ENCODE assay signal across 8 mouse cellular contexts in the genomic region with DNA sequence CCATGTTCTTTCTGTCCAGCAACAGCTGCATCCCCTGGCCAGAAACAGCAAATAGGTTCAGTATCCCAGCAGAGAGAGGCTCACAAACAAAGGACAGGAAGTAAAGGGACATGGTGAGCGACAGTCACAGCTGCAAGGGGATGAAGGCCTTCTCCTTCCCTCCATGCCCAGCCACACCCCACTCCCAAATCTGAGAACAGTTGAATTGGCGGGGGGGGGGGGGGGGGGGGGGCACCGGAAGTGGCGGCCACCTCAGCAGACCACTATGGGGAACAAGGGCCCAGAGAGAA. TPM values are rescaled to one million over a fixed set of nuclear protein-coding genes. Genes with fewer than 3 reads are reported as not detected.
A peak's percentile ranks its signal among the peaks of the same experiment; 100 is the strongest.
DNase-seq lines count a peak whose midpoint lies in the region; ATAC-seq and TF ChIP-seq lines count a peak whose summit lies in the region.

No protein-coding gene starts in this region.

- H3K4me2 ChIP-seq in heart, postnatal 0 days (ENCODE audit: low read depth, low read length), result peak overlapping the region; percentile 99

- peak overlapping the region; percentile 73 for H3K4me3 ChIP-seq in gastrocnemius, adult 2 months
- H3K4me3 ChIP-seq in E14TG2a.4 (replicated peaks; ENCODE audit: low read length), result peak overlapping the region; percentile 88
- H3K4me3 ChIP-seq in heart, postnatal 0 days (ENCODE audit: low read depth, low read length), result peak overlapping the region; percentile 90

- peaks cover 5% of the 10 kb centered on the region; the same call in 1 of the 2 replicates for H3K36me3 ChIP-seq in E14TG2a.4 (ENCODE audit: insufficient read depth, low read length)
- no peaks in the 10 kb centered on the region for H3K36me3 ChIP-seq in heart, postnatal 0 days (replicated peaks; ENCODE audit: control insufficient read depth, insufficient read depth, low read length)

- H3K27me3 ChIP-seq in E14TG2a.4 (ENCODE audit: insufficient read depth, low read length), result no peaks in the 10 kb centered on the region
- no peaks in the 10 kb centered on the region for H3K27me3 ChIP-seq in heart, postnatal 0 days (ENCODE audit: control insufficient read depth, insufficient read depth, low read length)

- peak overlapping the region; percentile 96 for H3K27ac ChIP-seq in gastrocnemius, adult 2 months
- H3K27ac ChIP-seq in heart, postnatal 0 days (ENCODE audit: low read depth), result peak overlapping the region; percentile 90

- TF ChIP-seq EP300 in heart, postnatal 0 days (IDR thresholded peaks at IDR 0.05; ENCODE audit: low read depth), result no peak

- no peak for TF ChIP-seq CTCF in gastrocnemius, adult 2 months (IDR thresholded peaks at IDR 0.05)
- TF ChIP-seq CTCF in E14TG2a.4 (conservative IDR thresholded peaks at IDR 0.05; ENCODE audit: low read length), result no peak
- no peak for TF ChIP-seq CTCF in heart, postnatal 0 days (IDR thresholded peaks at IDR 0.05; ENCODE audit: low read depth)

- no peak for ATAC-seq in heart, postnatal 0 days (ENCODE audit: insufficient read depth, low read depth)

- WGBS in heart, postnatal 0 days, result 0% methylated on average over 1 of the region's 4 CpGs

- no peaks in the 10 kb centered on the region for H3K9me3 ChIP-seq in E14TG2a.4 (ENCODE audit: low read length)
- H3K9me3 ChIP-seq in heart, postnatal 0 days (replicated peaks; ENCODE audit: control insufficient read depth, low read length), result no peaks in the 10 kb centered on the region

- intact Hi-C loops in gastrocnemius, adult 2 months (cut with DNase I), result loop anchor here (2.0 kb wide), 1 partner anchor 15 kb away; no protein-coding TSS in a partner anchor

- DNase-seq in gastrocnemius, adult 2 months, result no peak
- DNase-seq in gastrocnemius, adult 8-10 months (ENCODE audit: low spot score in 2 of 2), result no peak
- no peak for DNase-seq in heart, postnatal 0 days (ENCODE audit: low spot score)
- DNase-seq in lung, postnatal 10 days, result peak; percentile 27
- DNase-seq in adrenal gland, postnatal 4 days (ENCODE audit: low spot score in 2 of 2), result no peak
- DNase-seq in layer of hippocampus, postnatal 10 days (ENCODE audit: low spot score in 2 of 2), result no peak
- no peak for DNase-seq in retina, embryonic 14.5 days (ENCODE audit: low spot score)

- H3K9ac ChIP-seq in heart, postnatal 0 days (replicated peaks; ENCODE audit: low read depth, low read length), result peak overlapping the region; percentile 89

- H3K4me1 ChIP-seq in E14TG2a.4 (replicated peaks; ENCODE audit: low read depth, low read length), result peaks cover 79% of the 10 kb centered on the region
- peaks cover 28% of the 10 kb centered on the region for H3K4me1 ChIP-seq in heart, postnatal 0 days (ENCODE audit: control insufficient read depth, insufficient read depth)

RNA-seq across cellular contexts. Expression of a gene that starts 1.3 kb away (rescaled TPM):
- 100 to 1,000 TPM; 166 to 187 TPM for total RNA-seq in gastrocnemius, adult 2 months (2021)
- 100 to 1,000 TPM; 160 to 179 (median 170) TPM for total RNA-seq in gastrocnemius, adult 8-10 months (2022)
- 306 and 424 TPM in 2 replicates for total RNA-seq in heart, postnatal 0 days (2014; rRNA removed; ENCODE audit: low replicate concordance)
- 250 and 254 TPM in 2 replicates for polyA plus RNA-seq in heart, postnatal 0 days (2015; fragmentation: Nextera tagmentation; extraction: Ambion mirVana)
- 100 to 1,000 TPM; 169 to 172 TPM for total RNA-seq in adrenal gland, postnatal 4 days (2021)
- total RNA-seq in layer of hippocampus, postnatal 10 days (2021), result 10 to 100 TPM; 88.4 to 88.7 TPM

RNA-seq across cellular contexts. Expression of a gene that starts 46.0 kb away (rescaled TPM):
- total RNA-seq in gastrocnemius, adult 2 months (2021), result 1 to 10 TPM; 3.6 to 3.9 TPM
- total RNA-seq in gastrocnemius, adult 8-10 months (2022), result 1 to 10 TPM; 1.8 to 4.2 (median 3.3) TPM
- total RNA-seq in heart, postnatal 0 days (2014; rRNA removed; ENCODE audit: low replicate concordance), result 17.6 and 22.2 TPM in 2 replicates
- polyA plus RNA-seq in heart, postnatal 0 days (2015; fragmentation: Nextera tagmentation; extraction: Ambion mirVana), result 22.0 and 22.3 TPM in 2 replicates
- 1 to 10 TPM; 4.9 to 5.0 TPM for total RNA-seq in adrenal gland, postnatal 4 days (2021)
- under 1 TPM; 0.40 to 0.59 TPM for total RNA-seq in layer of hippocampus, postnatal 10 days (2021)
